Mouse (Mus musculus) heart, adult 2 months (tissue): Measurements from ENCODE around the gene 4931429L15Rik.

Source experiments
- CTCF ChIP-seq: fragments of 200-600 bp; IDR thresholded peaks from 2 replicates; pipeline ENCODE4 v1.8.1; 2022; ENCODE audit warnings: antibody characterized with exemption, mild to moderate bottlenecking, moderate library complexity
- POLR2A ChIP-seq: fragments of 200-500 bp; IDR thresholded peaks from 2 replicates; pipeline ENCODE4 v1.6.1; 2011; ENCODE audit warnings: mild to moderate bottlenecking, low read depth, low read length, control low read depth; ENCODE audit not compliant: insufficient read depth

DNA sequence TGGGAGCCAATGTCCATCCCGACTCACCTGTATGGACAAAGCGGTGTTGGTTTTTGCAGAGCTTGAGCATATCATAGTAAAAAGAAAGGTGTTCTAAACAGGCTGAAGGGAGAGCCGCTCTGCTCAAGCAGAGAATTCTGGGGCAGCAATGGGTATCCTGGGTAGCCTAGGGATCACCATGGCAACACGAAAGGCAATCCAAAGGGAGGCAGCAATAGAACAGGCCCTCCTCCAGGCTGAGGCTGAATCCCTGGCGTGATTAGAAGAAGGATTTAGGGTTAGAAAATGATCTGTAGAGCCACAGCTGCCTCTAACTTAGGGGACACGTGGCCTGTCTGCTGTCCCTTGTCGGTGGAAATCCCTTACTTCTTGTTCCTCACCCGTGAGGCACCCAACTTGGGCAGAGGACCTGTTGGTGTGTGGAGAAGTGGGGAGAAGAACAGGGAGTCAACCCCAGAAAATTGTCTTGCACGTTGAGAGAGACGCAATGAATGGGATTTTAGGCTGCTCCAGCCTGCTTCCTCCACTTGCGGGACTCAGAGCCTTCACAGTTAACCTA lies 3.9 kb downstream of the 4931429L15Rik start:
- TF ChIP-seq CTCF (no peak), POLR2A (no peak)
